Mouse (Mus musculus): ENCODE results near the gene Wdr92.
A peak's percentile ranks its signal among the peaks of the same experiment; 100 is the strongest.

Gene Wdr92

DNA sequence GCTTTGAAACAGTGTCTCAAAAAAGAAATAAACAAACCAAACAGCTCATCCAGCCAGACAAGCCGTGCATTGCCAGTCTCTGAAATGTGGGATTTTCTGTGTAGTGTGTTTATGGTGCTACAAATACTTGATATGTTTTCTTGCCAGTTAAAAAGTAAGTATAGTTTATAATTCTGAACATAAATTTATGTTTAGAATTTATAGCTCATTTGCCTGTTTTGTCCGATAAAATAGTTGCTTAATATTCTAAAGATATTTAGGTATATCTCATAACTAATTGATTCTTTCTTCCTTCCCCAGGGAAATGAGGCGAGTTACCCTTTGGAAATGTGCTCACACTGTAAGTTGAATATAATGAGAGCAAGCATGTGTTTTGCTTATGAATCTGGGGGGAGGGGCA, at the start of gene Wdr92:
TSS of gene Wdr92 (plus strand) at position 301 of the 400 bp plus-strand sequence.
- DNase-seq: no peak

DNA sequence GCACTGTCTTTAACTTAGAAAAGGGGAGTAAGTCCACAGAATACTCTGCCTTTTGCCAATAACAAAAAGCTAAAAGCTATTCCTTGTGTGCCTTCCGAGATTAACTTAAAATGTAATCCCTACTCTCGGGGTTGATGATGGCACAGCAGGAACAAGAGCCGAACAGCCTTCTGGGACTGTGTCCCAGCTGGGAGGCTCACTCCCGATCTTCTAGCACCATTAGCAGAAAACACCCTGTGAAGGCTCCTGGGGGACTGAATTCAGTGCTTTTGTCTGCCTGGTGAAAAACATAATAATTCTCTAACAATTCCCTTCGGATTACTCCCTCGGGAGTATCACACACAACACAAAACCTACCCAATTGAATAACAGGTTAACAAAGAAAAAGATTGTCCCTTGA, 46.3 kb upstream of the Wdr92 start:
- no peak for DNase-seq

DNA sequence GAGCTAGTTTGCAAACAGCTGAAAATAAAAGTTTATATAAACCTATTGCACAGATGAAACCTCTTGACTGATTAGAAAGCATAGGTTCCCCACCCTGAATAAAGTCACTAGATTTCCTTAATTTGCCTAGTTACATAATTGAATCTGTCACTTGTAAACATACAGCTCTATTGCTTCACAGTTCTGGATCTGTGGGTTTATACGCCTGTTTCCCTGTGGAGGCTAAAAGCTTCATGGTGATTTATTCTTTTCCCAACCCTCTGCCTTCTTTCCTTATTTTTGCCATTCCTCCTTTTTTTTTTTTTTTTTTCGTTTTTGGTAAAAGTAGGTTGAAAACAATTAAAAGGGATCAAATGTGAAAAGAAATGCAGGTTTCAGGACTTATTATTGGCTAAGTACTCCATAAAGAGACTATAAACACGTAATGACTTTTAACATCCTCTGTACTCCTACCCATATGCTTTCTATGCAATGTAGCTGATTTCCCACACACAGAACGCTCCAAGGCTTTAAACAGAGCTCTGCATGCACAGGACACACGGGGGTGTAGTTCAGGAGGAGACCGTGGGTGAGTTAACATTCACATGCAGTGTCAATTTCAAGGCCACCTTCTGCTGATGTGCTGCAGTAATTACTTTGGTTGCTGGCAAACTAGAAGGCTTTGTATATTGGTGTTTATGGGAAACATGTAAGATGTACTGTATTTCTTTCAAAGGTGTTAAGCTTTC, 43.4 kb upstream of the Wdr92 start:
- no peak for DNase-seq

DNA sequence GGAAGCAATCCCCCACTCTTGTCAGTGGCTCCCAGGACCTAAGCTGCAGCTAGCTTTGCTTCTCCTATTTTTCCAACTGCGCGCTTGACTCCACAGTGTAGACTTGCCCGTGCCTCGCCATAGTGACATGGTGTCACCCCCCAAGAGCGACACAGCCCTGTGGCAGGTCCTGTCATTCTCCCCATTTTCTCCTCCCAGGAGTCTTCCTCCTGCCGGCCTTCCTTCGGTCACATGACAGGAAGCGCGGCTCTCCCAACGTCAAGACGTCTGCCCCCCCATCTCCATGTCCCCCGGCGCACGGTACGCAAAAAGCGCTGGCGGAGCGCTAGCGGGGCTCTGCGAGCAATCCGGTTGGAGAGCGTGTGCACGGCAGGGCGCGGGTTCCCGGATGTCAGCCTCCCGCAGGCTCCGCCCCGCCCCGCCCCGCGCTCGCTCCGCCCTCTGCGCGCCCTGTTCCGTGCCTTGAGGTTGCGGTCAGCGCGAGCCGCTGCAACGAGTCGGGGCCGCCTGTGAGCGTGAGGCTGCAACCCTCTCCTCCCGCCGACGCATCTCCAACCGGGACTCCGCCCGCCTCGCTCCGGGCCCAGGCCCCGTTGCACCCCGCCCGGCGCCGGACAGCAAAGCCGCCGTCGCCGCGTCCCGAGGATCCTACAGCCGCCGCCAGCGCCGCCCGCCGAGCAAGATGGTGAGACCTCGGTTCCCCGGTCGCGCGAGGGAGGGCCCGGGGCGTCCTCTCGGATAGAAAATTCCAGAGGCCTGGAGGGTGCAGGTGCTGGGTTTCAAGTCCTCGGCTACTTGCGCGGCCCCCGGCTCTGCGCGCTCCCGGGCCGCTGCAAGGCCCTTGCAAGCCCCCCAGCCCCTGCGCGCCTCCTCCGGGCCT, 22.8 kb upstream of the Wdr92 start, which contains the start of gene Ppp3r1:
TSS of gene Ppp3r1 (plus strand) at position 406 of the 880 bp plus-strand sequence.
- DNase-seq: peak; percentile 99

DNA sequence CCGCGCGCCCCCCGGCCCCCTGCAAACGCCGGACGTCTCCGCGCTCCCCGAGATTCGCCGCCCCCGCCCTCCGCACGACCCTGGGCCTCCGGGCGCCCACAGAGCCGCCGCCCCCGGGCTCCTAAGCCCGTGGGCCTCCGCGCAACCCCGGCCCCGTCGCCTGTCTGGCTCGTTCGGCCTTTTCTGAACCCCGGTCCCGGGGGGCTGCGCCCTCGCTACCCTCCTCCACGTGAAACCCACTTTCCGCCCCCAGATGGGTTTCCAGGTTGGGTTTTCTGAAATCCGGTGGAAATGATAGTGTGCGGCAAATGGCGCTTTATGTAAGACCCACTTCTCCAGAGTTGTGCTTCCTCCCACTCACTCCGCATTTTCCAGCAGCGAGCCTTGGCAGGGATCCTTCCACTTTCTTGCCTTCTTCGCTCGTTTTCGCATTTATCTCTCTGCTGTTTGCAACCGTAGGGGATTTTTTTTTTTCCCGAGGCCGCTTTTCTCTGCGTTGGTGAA, 22.1 kb upstream of the Wdr92 start:
- peak; percentile 64 to 67 for DNase-seq

DNA sequence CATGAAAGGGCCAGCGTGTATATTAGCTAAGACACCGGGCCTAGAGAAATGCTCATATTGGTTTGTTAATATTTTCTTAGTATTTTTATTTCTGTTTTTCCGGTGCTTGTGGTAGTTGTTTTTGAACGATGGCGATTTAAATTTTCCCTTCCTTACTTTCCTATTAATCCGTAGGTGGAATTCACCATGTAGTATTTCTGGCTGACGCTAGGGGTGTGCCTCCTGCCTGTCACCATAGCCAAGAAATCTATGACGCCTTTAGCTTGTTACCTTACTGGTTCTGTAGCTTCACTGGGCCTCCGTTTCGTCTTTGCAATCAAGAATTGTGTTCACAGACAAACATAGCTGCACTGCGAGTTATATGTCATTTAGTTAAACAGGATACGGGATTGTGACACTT, 21.7 kb upstream of the Wdr92 start:
- DNase-seq: peak; percentile 75 to 80

DNA sequence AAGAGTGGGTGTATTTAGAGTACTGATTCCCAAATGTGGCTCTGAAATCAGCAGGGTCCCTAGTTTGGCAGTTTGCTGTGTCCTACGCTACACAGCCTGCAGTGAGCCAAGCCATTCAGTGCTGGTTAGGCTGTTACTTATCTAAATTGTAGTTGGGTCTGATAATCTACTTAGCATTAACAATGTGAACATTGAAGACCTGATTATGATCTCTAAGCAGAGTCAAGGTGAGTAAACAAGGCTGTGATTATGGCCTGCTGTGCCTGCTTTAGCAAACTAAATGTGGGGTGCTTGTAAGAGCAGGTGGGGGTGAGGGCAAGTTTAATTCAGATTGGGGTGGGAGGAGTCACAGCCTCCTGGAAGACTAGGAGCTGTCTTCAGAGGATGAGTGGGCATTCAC, 18.0 kb upstream of the Wdr92 start:
- no peak for DNase-seq

DNA sequence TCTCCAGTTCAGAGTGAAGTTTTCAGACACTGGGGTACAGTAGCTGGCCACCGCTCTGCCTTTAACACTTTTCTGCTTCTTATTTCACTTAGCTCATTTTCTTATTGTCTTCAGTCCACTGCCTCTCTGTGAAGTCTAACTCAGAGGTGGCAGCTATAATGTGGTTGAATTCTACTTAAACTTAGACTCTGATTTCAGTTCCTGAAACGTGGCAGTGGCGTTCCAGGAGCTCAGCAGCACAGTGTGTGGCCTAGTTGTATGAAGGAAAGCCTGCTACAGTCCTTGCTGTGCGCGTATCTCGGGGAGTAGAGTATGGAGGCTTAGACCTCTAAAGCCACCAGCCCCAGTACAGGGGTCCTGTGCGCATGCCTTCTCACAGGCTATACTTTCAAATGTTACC, 15.3 kb upstream of the Wdr92 start:
- DNase-seq: no peak

DNA sequence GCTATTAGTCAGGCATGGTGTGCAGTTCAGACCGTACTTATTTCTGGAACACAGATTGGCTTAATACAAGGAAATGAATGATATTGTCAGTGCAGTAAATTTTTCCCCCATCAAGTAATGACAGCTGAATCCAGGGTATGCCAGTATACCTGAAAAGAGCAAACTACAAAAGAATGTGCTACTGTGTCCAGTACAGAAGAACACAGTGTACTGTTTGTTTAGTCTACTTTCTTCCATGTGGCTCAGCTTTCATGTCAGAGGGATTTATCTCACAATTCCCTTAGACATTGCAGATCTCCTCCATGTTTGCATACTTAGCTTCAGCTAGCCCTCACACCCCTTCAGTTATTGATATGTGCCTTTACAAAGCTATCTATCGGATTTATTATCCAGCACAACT, 12.6 kb upstream of the Wdr92 start:
- DNase-seq: no peak

DNA sequence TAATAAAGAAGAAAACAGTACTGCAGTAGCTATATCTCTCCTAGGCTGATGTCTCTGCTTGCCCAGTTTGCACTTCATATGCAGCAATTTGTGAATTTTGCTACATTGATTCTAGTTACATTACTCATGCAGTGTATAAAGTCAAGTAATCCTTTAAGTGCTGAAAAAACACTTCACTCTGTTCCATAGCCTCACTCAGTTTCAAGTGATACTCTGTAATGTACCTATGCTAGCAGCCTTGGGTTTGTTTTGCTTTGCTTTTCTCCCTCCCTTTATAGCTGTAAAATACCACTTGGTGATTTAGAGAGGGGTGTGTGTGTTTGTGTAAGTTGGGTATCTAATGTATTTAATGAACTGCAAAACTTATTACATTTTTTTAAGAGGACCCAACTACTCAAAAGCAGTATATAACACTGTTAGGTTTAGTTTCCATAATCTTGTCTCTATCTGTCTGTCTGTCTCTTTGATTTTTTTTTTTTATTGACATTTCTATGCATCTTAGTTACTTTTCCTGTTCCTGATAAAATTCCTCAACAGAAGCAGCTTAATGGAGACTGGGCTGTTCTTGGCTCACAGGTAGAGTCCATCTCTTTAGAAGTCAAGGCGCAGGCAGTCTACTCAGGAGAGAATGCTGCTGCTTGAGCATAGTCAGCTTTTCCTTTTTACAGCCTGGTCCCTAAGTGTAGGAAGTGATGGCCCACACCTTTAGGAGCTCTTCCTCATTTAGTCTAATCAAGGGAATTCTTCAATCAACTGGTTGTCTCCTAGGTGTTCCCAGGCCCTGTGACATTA, 10.8 kb upstream of the Wdr92 start:
- DNase-seq: no peak

DNA sequence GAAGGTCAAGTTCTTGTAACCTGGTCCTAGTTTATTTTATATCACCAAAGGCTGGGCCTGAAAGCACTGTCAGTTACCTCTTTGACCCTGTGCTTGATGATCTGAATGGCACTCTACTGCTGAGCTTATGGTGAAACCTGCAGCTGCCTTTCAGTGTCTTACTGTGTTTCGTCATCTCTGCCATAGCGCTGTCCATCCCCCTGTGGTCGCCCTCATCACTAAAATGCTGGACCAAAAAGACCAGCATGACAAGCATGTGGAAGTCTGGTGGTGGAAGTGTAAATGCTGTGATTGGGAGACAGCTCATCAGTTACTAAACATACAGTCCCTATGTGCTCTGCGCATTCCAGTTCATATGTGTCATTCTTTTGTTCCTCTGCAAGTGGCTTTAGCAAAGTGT, 9.6 kb upstream of the Wdr92 start:
- no peak for DNase-seq

DNA sequence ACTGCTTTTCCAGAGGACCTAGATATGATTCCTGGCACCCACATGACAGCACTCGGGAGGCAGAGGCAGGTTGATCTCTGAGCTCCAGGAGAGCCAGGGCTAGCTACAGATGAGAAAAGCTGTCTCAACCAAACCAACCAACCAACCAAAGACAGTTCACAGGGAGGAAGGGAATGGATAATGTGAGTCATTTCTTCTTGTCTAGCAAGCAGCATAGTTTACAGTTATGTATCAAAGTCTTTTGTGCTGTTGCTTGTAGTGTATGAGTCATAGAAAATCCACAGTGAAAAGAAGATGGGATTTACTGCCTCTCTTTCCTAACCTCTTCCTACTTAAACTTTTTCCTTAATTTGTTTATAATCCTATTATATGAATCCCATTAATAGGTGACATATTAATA, 5.3 kb upstream of the Wdr92 start:
- DNase-seq: no peak

DNA sequence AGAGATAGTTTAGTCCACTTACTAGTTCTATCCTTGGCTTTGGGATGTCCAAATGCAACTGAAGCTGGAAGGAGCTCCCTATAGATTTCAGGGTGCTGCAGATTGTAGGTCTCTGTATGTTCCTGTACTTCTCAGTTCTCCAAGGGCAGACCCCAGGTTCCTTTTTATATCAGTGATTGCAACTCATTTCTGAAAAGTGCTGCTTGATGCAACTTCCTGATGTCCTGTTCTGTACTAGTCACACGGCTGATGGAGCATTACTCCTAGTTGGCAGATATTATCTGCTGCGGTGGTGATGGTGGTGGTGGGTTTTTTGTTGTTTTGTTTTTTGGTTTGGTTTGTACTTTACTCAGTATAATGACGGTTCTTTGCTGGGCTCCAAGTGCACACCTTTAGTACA, 1.2 kb upstream of the Wdr92 start:
- no peak for DNase-seq

DNA sequence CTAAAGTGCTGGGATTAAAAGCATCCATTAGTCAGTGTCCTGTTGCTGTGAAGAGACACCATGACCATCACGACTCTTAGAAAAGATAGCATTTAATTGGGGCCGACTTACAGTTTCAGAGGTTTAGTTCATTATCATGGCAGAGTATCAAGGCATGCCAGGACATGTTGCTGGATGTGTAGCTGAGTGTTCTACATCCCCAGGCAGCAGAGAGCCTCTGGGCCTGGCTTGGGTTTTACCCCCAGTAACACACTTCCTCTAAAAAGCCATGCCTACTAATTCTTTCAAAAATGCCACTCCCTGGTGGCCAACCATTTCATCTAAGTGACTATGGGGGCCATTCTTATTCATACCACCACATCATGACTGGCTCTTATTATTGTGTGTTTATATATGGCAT, 1.3 kb downstream of the Wdr92 start:
- no peak for DNase-seq

DNA sequence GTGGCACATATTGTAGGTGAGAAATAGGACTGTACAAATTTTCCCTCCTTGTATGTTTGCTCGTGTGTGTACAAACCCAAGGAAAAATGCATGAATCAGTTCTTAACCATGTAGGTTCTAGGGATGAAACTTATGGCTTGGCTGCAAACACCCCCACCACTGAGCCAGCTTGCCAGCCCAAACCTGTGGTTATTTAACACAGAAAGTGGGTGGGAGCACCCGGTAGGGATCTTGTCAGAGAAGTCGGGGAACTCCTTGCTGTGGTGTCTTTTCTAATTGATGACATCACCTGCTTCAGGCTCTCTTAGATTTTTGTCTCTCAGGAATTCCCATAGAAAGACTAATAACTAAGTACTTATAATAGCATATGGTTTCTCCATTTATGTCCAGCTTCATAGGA, 5.7 kb downstream of the Wdr92 start:
- DNase-seq: no peak

DNA sequence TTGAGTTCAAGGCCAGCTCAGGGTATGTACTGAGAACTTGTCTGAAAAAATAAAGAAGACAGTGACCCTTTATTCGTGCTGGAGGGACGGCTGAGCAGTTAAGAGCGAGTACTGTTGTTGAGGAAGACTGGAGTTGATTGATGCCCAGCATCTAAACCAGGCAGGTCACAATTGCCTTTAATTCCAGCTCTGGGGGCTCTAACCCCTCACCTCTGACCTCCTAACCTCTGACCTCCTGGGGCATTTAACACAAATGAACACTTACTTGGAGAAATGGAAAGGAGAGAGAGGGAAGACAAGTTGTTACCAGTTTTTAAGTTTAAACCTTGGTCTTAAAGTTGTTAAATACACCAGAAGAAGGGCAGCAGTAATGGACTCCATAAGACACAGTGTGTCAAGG, 6.9 kb downstream of the Wdr92 start:
- DNase-seq: no peak

DNA sequence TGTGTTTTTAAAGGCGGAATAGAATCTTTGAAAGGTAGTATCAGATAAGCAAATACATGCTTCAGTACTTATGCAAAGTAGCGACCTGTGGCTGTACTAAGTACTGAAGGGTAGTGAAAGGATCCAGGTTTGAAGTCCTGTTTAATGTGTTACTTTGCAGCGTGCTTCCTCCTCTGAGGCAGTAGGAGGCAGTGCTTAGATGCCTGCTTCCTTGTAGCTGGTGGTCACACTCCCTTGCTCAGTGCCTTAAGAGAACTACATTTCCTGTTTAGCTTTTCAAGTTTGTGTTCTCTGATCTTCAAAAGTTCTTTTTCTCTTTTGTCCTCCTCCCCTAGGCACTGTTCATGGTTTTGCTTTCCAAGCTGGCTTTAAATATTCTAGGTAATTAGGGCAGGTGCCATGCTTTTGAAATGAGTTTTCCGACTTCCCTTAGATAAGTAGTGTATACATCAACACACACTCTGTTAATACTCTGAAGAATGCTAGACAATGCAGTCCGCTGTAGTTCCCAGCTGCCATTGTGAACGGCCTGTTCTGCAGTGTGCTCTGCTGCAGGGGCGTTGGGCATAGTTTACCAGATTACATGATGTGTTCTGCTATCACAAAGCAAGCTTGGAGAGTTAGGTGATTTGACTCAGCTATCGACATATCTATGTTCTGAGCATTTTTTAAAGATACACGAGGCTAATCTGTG, 10.4 kb downstream of the Wdr92 start:
- DNase-seq: no peak

DNA sequence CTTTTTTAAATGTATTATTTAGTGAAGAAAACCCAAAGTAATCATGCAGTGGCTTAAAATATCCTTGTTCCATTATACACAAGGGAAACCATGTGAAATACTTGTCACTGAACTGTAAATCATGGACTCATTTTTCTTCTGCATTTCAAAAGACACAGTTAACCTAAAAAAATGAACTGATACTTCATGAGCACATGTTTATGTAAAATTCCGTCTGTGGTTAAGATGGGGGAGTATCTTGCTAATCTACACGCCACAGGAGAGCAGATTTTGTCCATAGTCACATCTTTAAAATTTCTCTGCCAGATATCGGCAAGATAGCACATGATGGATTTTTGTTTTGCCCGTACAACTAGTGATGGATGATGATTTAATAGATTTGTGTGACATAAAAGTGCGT, 17.3 kb downstream of the Wdr92 start:
- DNase-seq: no peak

DNA sequence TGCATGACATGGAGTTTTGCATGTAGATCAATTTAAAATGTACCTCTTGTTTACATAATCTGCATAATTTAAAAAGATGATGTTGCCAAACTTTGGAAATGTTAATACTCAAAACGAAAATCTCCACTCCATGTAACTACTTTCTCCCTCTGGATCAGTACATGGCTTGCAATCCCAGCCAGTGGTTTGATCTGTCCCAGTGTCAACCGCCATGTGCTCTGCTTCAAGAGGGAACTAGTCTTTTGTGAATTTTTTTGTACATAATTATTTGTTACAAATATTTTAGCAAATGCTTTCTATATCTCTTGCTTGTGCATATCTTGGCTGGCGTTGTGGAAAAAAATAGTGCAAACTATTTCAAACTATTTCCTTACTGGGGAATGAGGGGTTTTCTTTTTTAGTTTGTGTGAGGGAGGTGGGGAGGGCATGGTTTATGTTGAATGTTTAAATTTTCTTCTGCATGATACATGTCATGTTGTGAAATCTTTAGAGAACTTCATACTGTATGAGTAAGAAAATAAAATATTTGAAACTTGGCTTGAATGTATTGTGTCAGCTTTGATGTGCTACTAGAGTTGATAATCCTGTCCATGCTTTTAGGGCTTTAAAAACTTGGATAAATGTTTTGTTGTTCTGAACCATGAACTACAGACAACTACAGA, 18.1 kb downstream of the Wdr92 start:
- no peak for DNase-seq

DNA sequence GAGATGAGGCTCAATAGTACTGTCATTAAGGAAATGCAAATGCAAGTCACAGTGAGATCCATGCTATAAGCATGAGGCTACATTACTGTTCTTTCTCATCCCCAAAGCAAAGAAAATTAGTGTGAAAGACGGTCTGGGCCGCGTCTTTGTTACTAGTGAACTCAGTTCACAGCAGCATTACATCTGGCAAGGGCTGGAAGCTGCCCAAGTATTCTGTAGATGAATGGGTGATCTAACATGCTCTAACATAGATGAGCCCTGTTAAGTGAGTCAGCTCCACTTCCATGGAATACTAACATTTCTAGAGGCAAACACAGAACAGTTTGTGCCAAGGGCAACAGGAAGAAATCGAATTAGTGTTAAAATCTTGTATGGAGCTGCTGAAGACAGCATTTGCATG, 19.0 kb downstream of the Wdr92 start:
- DNase-seq: no peak

DNA sequence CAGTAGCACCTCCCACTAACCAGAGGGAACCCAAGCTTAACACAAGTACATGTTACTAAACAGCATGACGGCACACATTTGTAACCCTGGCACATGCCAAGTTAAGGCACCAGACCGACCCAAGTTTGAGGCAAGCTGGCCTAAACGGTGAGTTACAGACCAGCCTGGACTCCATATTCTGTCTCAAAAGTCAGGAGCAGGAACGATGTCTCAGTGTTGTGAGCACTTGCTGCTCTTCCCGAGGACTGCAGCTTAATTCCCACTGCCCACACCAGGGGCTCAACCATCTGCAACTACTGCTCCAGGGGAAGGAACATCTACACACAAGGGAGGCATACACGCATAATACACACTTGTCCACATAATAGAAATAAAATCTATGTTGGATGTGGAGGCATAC, 20.6 kb downstream of the Wdr92 start:
- no peak for DNase-seq

All from cerebellum, postnatal 10 days (tissue).